Mouse (Mus musculus): ENCODE results near the gene Fkbp3.

- TF ChIP-seq POLR2A (IDR thresholded peaks at IDR 0.05; ENCODE audit: control insufficient read depth in 1 of 2, insufficient read depth in 1 of 2, low read depth in 1 of 2, low read length in 2 of 2, poor library complexity in 1 of 2) (peak; percentile 90 to 98), GATA1 (IDR thresholded peaks at IDR 0.05; ENCODE audit: low read depth, low read length) (no peak), CTCF (IDR thresholded peaks at IDR 0.05 in 2 of 3, conservative IDR thresholded peaks at IDR 0.05 in 1 of 3; ENCODE audit: control insufficient read depth in 1 of 3, insufficient read depth in 1 of 3, low read depth in 2 of 3, low read length in 3 of 3, poor library complexity in 1 of 3, severe bottlenecking in 1 of 3) (no peak), TBP (IDR thresholded peaks at IDR 0.05; ENCODE audit: low read depth, low read length) (peak; percentile 88), MEF2A (IDR thresholded peaks at IDR 0.05; ENCODE audit: extremely low read depth, insufficient replicate concordance, low read depth, low read length, poor library complexity, severe bottlenecking) (no peak), HCFC1 (IDR thresholded peaks at IDR 0.05; ENCODE audit: low read depth, low read length) (peak; percentile 53; the same call in 1 of the 2 replicates), KAT2A (conservative IDR thresholded peaks at IDR 0.05; ENCODE audit: low read depth, low read length) (no peak), CHD2 (IDR thresholded peaks at IDR 0.05; ENCODE audit: low read length) (no peak), ZNF384 (IDR thresholded peaks at IDR 0.05; ENCODE audit: low read depth, low read length) (no peak), USF1 (IDR thresholded peaks at IDR 0.05; ENCODE audit: low read depth, low read length) (no peak), JUND (IDR thresholded peaks at IDR 0.05; ENCODE audit: low read depth, low read length) (no peak), EP300 (IDR thresholded peaks at IDR 0.05; ENCODE audit: low read depth in 1 of 2, low read length in 2 of 2) (no peak), POLR2AphosphoS2 (IDR thresholded peaks at IDR 0.05; ENCODE audit: low read length) (peak; percentile 82)
Observed at GRCm38 (mm10) chr12:65073611-65074178, at the start of gene Fkbp3.

All from MEL (cell line).